Mouse (Mus musculus): Measurements from ENCODE around the gene Atf5.
A peak's percentile ranks its signal among the peaks of the same experiment; 100 is the strongest.

Gene Atf5

GRCm38 (mm10) chr7:44819863-44820262, 3.4 kb upstream of the Atf5 start:
- peak in 1 of 2 experiments; percentile 36 for DNase-seq

- DNase-seq = peak in 1 of 2 experiments; percentile 4
Observed at GRCm38 (mm10) chr7:44819391-44819790, 2.9 kb upstream of the Atf5 start.

- DNase-seq = peak; percentile 35 to 54
Observed at GRCm38 (mm10) chr7:44818751-44819235, 2.3 kb upstream of the Atf5 start.

- DNase-seq = peak in 1 of 2 experiments; percentile 21
Observed at GRCm38 (mm10) chr7:44818164-44818563, 1.7 kb upstream of the Atf5 start.

- no peak for DNase-seq
Observed at GRCm38 (mm10) chr7:44817441-44817840, 983 bp upstream of the Atf5 start.

- DNase-seq = peak; percentile 99
Observed at GRCm38 (mm10) chr7:44815721-44816469, 563 bp downstream of the Atf5 start, which contains the start of the genes Nup62 and Il4i1. Nup62 (plus strand) TSS chr7:44816088. Il4i1 (plus strand) TSS chr7:44816387.

- peak in 1 of 2 experiments; percentile 44 for DNase-seq
Observed at GRCm38 (mm10) chr7:44814952-44815553, 1.4 kb downstream of the Atf5 start.

GRCm38 (mm10) chr7:44814423-44814822, 2.0 kb downstream of the Atf5 start:
- peak in 1 of 2 experiments; percentile 18 for DNase-seq

- peak in 1 of 2 experiments; percentile 18 for DNase-seq
Observed at GRCm38 (mm10) chr7:44813985-44814384, 2.5 kb downstream of the Atf5 start.

- DNase-seq = peak in 1 of 2 experiments; percentile 28
Observed at GRCm38 (mm10) chr7:44812651-44813325, 3.7 kb downstream of the Atf5 start.

- DNase-seq = peak in 1 of 2 experiments; percentile 17
Observed at GRCm38 (mm10) chr7:44810819-44811557, 5.5 kb downstream of the Atf5 start.

GRCm38 (mm10) chr7:44810365-44810764, 6.1 kb downstream of the Atf5 start:
- peak in 1 of 2 experiments; percentile 5 for DNase-seq

GRCm38 (mm10) chr7:44809466-44809865, 7.0 kb downstream of the Atf5 start:
- DNase-seq = no peak

GRCm38 (mm10) chr7:44808927-44809326, 7.5 kb downstream of the Atf5 start:
- no peak for DNase-seq

- no peak for DNase-seq
Observed at GRCm38 (mm10) chr7:44792781-44793180, 23.7 kb downstream of the Atf5 start.

GRCm38 (mm10) chr7:44790066-44790465, 26.4 kb downstream of the Atf5 start:
- DNase-seq = peak in 1 of 2 experiments; percentile 19

GRCm38 (mm10) chr7:44789531-44789930, 26.9 kb downstream of the Atf5 start:
- DNase-seq = peak in 1 of 2 experiments; percentile 25

- peak in 1 of 2 experiments; percentile 26 for DNase-seq
Observed at GRCm38 (mm10) chr7:44780101-44780500, 36.4 kb downstream of the Atf5 start.

- no peak for DNase-seq
Observed at GRCm38 (mm10) chr7:44776849-44777498, 39.5 kb downstream of the Atf5 start.

GRCm38 (mm10) chr7:44772591-44773204, 43.8 kb downstream of the Atf5 start:
- DNase-seq = no peak

- DNase-seq = peak; percentile 72 to 86
Observed at GRCm38 (mm10) chr7:44770046-44770578, 46.3 kb downstream of the Atf5 start.
